Mouse (Mus musculus) MEL-GATA-1-ER (cell line): ENCODE results near the gene Gm20388.

ENCODE experiments used
- DNase-seq: peaks from one replicate; pipeline ENCODE4 v3.0.0-alpha.2; 2012; ENCODE audit warnings: low read depth; ENCODE audit errors: extremely low read depth

Gene Gm20388

DNA sequence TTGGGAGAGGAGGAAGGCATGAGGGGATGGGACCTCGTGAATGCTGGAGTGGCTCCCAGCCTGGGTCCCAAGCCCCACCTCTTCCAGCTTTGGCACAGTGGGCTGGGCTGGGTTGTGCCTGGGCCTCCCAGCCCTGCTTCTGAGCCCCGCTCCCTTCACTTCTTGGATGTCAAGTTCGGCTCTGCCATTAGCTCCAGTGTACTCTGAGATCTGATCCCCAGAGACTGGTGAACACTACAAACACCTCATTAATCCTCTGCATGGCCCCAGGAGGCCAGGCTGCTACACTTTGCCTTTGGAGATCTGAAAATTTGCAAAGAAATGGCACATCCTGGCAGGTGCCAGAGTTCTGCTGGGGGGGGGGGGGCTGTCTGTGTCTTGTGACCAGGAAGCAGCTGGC is 1858.5 kb downstream of the Gm20388 start:
- no peak for DNase-seq

DNA sequence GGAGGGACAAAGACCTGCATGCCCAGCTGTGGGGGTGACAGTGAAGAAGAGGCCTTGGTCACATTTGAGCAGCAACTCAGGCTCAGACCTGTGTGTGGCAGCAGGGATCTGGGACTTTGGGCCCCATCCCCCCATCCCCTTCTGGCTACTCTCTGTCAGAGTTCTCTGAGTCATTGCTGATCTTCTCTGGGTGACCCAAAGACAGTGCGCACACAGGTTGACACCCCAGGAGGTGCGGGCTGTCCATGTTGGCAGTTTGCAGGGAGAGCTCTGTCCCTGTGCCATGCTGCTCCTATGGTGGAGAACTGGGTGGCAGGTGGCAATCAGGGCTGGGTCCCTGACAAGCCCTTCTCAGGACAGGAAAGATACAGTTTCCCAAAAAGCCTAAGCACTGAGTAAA is 1859.0 kb downstream of the Gm20388 start:
- no peak for DNase-seq

DNA sequence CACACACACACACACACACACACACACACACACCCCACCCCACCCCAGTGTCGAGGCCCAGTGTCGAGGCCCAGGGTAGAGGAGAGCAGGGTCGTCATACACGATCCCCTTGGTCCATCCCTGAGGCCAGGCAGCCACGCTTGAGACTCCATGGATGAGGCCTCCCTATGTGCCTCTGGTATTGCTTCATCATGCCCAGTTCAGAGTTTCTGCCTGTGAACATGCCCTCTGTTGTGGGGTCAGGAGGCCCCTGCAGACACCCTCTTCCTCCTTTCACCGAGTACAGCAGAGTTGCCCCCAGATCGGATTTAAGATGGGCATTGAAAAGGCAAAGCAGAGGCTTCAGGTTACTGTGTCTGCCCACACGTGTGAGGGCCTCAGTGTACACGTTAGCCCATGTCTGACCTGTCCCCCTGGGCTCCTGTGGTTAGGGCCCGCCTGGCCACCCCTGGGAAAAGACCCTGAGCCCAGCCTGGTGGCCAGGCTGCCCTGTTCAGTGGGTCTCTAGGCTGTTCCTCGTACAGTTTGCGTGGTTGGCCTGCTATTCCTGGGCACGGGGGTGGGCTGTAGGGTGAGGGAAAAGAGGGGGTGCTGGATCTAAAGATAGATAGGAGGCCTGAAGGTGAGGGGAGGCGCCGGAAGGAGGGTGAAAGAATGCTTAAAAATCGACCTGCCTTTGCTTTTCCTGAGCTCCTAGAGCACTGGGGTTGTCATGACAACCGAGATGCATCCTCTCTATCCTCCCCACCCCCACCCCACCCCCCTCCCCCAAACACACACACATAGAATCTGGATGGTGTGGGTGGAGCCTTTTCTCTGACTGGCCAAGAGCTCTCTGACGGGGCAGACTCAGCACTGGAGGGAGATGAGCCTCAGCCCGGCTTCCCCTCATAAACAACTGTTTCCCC is 1860.5 kb downstream of the Gm20388 start:
- DNase-seq = no peak

DNA sequence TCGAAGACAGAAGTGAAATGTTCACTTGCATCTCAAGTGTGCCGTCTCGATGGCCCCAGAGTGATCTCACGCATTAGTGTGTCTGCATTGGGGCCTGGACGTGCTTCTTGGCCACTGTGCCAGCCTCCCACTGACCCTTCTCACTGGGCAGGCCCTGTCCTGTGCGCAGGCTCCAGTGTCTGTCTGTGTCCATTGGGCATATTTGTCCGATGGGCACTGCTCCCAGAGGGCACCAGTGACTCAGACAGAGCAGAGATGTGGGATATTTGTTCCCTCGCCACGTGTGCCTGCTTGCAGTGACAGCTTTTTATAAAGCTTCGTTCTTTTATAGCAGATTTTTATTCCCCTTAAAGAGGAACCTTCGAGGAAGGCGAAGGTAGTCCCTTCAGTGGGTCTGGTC is 1863.2 kb downstream of the Gm20388 start:
- no peak for DNase-seq

DNA sequence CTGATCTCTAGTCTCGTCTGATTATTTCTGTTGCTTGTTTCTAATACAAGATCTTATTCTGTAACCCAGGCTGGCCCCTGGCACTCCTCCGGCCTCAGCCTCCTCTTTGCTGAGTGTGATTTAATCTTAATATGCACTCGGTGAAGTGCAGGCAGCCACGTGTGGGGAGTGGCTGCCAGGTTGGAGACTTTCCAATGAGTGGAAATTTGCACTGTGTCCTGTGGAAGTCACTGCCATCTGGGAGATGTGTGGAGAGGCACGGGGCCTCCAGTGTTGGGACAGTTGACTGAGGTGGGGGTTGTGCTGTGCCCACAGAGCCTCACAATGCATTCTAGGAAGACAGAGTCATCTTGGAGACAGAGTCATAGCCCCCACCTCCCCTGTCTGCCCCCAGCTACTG is 1871.9 kb downstream of the Gm20388 start:
- no peak for DNase-seq

DNA sequence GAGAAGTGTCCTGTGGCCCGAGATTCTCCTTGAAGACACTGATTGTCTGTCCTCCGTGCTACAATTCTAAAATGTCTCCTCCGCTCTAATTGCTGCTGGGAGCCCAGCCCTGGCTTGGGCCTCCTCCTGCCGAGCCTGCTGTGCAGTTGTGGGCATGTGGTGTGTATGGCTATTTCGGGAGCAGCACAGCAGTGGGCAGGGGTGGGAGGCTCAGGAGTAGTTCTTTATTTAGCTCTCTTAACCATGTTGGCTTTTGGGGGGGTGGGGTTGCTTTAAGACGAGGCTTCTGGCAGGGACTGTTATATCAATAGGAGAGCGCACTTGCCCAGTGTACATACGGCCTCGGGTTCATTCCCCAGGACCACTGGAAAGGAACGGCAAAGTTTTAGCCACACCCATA is 1875.9 kb downstream of the Gm20388 start:
- no peak for DNase-seq

DNA sequence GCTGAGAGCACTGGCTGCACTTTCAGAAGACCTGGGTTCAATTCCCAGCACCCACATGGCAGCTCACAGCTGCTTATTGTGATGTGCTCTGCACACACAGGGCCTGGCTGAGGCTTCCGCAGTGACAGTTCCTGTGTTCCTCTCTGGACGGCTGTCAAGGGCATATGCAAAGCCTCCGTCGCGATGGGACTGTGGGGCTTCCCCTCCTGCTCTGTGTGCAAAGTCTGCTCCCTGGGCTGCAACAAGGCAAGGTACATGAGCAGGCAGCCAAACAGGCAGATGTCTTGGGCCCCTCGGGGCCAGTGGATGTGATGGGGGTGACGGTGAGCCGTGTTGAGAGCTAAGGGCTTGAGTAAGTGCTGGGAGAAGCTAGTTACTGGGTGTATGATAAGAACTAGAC is 1878.1 kb downstream of the Gm20388 start:
- no peak for DNase-seq

DNA sequence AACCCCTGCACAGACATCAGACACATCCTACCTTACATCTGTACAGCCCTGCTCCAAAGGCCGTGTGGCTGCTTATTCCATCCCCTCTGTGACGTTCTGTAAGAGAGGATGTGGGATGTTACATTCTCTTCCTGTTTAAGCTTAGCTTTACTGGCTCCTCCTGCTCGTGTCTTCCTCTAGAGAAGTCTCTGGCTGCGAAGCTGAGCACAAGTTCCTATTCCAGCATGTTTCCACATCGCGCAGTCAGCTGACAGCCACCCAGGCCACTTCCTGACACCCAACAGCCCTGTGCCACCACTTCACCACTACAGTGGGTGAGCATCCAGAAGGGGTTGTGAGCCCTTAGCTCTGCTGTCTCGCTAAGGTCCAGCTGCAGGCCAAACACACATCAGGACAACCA is 1881.5 kb downstream of the Gm20388 start:
- DNase-seq = no peak

DNA sequence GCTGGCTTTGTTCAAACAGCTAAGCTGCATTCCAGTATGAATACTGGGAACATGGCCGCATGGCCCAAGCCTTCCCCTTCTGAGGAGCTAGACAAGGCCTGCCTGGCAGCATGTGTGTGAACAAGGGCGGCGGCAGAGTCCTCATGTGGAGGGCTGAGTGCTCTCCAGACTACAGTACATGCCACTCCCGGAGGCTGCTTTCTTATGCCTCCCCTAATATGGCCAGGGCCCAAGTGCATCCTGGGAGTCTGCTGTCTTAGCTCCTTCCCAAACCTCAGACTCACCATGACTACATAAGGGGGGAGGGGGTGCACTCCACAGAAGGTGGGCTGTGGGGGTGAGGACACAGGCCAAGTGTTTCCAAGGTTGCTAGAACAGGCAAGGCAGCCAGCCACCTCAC is 1882.0 kb downstream of the Gm20388 start:
- DNase-seq = no peak

DNA sequence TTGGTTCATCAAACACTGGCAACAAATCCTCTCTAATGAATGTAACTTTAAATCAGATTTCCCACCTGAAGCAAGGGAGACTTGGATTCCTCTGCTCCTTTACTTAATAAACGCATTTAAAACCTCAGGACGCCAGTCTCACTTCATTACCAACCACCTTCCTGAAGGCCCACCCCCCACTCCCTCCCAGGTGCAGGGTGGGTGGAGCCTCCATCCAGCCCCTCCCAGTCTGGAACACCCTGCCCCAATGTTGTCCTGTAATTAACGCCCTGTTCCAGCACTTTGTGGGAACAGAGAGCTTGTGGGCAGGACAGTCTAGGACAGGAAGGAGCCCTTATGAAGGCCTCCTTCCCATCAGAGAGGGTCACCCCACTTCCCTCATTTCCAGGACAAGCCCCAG is 1883.5 kb downstream of the Gm20388 start:
- DNase-seq = no peak

DNA sequence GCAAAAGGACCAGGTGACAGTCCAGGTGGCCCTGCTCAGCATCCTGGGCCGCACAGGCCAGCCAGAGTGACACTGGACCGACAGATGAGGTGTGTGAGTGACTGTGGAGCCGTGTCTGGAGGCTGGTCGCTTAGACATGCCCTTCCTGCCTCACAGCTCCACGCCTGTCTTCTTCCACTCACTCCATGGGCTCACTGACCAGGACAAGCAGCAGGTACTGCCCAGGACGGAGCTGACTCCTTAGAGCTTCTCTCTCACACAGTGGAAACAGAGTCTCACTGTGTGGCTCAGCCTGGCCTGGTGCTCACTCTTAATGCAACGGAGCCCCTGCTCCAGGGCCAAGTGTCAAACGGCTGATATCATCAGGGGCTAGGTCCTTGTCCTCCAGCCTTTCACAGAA is 1884.8 kb downstream of the Gm20388 start:
- no peak for DNase-seq

DNA sequence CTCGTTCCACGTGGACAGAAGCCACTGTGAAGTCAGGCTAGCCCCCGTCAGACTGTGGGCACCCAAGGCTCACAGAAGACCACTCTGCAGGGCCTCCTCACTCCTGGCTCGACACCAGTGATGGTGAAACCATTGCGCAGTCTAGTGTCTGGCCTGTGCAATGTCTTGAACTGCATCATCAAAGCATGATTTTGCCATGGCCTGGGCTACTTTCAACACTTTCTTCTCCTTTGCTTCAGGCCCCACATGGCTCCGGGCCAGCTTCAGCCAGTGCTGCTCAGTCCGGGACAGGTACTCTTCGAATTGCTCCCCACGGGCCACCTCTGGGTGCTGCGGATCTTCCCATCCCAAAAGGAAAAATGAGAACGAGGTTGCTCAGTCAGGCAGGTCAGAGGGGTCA is 1885.8 kb downstream of the Gm20388 start:
- DNase-seq = no peak

DNA sequence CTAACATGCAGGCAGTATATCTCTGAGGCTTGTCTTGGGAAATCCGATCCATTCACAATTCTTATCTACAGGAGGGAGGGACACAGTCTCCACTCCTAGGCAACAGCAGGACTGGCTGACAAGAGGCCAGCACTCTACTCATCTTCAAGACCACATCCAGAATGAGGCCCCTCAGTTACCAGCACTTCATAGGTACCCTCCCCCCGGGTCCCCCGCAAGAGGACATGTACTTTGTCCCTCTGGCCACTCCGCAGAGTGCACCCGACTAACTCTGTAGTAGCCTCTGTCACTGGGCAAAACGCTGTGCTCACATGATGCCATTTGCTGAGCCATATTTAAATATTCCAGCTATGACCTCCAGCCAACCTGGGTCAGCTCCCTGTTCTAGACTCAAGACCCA is 1887.8 kb downstream of the Gm20388 start:
- DNase-seq = no peak

DNA sequence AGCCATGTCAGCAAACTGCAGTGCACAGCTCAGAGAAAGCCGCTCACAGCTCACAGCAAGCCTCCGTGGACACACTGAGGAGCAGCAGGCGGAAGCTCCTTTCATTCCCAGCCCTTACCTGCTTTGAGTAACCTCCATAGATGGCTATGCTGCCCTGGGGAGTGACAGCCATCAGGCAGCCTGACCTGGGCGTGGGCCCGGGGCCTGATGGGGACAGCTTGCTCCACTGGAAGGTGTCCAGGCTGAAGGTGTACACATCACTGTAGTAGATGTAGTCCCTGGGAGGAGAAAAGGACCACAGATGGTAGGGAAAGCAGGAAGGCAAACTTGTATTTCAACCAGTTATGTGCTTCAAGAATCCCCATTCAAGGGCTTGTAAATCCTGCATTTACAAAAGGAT is 1894.2 kb downstream of the Gm20388 start:
- no peak for DNase-seq

DNA sequence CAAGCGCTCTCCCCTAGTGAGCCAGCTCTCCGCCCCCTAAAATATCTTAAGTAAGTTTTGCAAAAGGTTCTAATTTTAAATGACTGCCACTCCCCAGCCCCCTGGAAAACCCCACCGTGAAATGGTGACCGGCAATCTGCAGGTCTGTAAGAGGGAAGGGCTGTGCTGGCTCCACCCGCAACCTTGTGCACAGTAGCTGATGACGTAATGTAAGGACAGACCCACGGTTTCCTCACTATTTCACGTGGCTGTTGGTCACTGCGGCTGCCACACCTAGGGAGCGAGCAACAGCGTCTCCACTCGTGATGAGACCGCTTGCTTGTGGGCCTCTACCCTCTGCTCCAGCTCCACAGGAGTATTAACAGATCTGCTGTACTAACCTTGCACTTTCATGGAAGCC is 1895.5 kb downstream of the Gm20388 start:
- no peak for DNase-seq

DNA sequence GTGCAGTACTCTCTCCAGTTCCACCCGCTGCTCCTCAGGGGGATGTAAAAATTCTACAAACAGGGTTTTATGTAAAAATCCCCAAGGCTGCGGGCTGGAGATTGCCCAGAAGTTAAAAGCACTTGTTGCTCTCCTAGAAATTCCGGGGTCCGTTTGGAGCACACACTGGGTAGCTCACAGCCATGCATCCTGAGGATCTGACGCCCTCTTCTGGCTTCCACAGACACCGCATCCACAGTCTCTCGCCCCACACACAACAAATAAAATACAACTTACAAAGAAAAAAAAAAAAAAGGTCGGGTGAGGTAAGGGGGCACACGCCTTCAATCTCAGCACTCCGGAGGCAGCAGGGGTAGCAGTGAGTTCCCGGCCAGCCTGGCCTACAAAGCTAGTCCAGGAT is 1897.4 kb downstream of the Gm20388 start:
- no peak for DNase-seq

DNA sequence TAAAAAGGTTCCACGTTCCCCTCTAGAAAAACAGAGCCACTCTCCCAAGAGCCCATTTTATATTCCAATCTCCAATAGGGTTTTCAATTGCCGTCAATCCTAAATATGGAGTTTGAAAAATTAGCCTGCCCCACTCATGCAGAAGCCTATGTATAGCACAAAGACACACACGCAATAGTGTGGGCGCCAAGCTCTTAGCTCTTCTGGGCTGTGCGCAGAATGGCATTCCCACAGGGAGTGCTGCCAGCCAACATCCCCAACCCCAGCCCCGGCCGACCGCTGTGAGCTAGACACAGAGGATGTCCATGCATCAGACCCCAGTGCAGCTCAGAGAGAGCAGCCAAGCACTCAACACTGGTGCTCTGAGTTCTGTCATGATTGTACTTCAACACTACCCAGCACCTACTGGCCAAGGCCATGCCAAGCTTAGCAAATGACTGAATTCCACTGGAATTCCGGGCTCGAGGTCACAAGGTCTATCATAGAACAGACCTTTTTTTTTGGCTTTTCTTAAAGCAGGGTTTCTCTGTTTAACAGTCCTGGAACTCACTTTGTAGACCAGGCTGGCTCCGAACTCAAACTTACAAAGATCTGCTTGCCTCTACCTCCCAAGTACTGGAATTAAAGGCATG is 1899.0 kb downstream of the Gm20388 start:
- no peak for DNase-seq

DNA sequence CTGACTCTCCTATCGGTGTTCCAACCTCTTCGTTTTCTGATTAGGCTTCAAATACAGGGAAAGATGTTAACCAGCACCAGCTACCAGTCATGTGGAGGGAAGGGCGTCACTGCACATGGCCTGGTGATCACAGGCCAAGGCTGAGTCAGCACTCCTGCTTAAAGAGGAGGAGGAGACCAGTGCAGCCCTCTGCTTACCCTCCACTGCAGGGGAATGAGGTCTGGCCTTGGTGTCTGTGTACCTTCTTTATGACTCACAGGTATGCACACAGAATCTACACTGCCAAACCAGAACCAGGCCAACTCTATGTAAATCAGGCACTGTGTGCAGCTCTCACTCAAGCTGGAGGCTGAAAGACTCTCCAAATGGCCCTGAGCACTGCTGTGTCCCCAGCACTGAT is 1900.9 kb downstream of the Gm20388 start:
- DNase-seq = no peak

DNA sequence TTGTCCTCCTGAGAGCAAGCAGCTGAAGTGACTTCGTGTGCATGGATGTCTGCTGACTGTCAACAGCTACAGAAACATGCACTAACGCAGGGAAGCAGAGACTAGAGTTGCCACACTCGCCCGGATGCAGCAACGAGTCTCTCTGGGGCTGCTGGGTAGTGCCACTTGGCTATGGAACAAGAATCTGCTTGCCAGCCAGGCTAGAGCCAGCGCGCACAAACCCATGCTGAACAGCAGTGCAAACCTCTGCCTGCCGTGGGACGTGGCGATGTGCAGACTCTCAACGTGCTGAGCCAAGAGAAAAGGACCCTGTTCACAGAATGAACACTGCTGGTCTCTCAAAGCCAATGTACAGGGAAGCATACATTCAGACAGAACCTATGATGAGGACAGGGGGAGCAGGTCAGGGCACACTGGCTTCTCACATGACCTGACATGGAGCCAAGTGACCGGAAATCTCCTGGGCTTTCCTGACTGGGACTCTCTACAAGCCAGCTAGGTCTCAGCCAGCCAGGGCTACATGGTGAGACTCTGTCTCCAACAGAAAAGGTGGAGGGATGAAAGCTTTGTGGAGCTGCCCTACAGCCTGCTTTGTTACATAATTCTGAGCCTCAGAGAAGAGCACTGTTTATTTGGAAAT is 1901.4 kb downstream of the Gm20388 start:
- DNase-seq = no peak

DNA sequence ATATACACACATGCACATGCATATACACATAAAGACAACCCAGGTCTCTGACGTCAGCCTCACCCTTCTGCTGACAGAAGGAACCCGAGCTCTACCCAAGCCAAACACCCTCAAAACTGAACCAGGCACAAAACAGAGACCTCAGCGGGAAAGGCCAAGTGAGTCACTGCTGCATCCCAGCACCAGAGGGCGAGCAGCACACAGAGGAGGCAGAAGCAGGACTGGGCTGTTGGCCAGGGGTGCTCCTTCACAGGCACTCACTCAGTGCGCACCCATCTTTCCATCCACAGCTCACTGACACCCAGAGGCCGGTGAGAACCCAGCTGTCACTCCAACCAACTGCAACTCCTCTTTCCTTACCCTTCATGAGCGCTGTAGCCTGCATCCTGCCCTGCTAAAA is 1907.6 kb downstream of the Gm20388 start:
- DNase-seq = no peak

DNA sequence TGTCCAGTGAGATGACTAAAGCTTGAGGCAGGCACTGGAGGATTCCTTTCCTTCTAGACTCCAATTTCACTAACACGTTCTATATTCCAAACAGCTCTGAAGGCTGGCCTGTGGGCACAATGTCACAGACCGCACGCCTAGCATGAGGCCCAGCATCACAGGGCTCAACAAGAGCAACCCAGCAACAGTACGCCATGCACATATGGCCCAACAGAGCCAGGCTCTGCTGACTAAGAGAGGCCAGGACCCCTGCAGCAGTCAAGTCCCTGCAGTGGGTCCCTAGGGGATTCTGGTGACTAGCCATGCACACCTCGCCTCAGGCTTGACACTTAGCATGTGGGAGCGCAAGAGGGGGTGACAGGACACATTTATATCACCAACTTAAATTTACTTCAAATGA is 1910.2 kb downstream of the Gm20388 start:
- DNase-seq = no peak

DNA sequence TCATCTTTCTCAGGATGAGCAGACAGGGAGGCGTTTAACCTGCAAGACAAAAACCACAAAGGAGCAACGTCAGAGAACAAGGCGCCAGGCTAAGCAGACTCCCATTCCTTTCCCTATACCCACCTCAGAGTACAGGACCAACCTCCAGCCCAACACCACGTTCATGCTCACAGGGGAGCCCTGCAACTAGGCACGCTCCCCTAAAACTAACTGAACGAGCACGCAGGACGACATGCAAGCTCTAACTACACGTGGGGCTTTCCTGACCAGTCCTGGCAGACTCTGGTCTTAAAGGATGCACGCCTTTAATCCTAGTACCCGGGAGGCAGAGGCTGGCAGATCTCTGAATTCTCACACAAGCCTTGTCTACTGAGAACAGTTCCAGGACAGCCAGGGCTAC is 1910.7 kb downstream of the Gm20388 start:
- DNase-seq = no peak

DNA sequence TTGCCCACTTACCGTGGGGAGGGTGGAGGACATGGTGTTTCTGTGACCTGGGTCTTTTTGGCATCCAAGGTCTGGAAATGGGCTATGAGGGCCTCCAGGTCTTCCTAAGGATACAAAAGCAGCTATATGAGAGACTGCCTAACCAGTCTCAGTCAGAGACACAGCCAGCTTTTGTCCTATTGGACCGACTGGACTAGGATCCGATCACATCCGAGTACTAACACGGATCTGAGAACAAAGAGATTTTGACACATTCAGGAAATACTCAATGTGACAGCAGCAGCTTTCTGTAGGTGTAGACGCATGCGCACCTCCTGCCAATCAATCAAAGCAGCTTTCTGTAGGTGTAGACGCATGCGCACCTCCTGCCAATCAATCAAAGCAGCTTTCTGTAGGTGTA is 1911.1 kb downstream of the Gm20388 start:
- DNase-seq = no peak
